ENCODE assay signal across 9 mouse cellular contexts in genomic region chr15:99024668-99025314, GRCm38 (mm10). TPM values are rescaled to one million over a fixed set of nuclear protein-coding genes. Genes with fewer than 3 reads are reported as not detected.
A peak's percentile ranks its signal among the peaks of the same experiment; 100 is the strongest.
DNase-seq lines count a peak whose midpoint lies in the region; ATAC-seq and TF ChIP-seq lines count a peak whose summit lies in the region.
"Had no signal": no experiment of that assay in that cellular context is flagged by ENCODE, and none has a peak within 500 bp of the region (broad histone marks: within the 10 kb centered on the region; RNA-seq: fewer than 3 reads in every experiment).

No protein-coding gene starts in this region.

- no peak overlapping the region for H3K27ac ChIP-seq in forebrain, embryonic 10.5 days
- H3K27ac ChIP-seq in forebrain, embryonic 16.5 days (ENCODE audit: low read length): no peak overlapping the region
- no peak overlapping the region for H3K27ac ChIP-seq in ES-Bruce4 (ENCODE audit: insufficient read depth, low read length)
- H3K27ac ChIP-seq: liver, embryonic 15.5 days had no signal

- H3K27me3 ChIP-seq in forebrain, embryonic 10.5 days (ENCODE audit: poor library complexity, severe bottlenecking): peaks cover 6% of the 10 kb centered on the region
- no peaks in the 10 kb centered on the region for H3K27me3 ChIP-seq in forebrain, embryonic 16.5 days (replicated peaks; ENCODE audit: control insufficient read depth, insufficient read depth, low read length)
- no peaks in the 10 kb centered on the region for H3K27me3 ChIP-seq in ES-Bruce4 (ENCODE audit: control insufficient read depth, insufficient read depth, low read length, poor library complexity, severe bottlenecking)
- H3K27me3 ChIP-seq: liver, embryonic 15.5 days had no signal

- ATAC-seq in forebrain, embryonic 16.5 days: no peak

- peaks cover 14% of the 10 kb centered on the region for H3K4me1 ChIP-seq in forebrain, embryonic 10.5 days
- H3K4me1 ChIP-seq in forebrain, embryonic 16.5 days (replicated peaks; ENCODE audit: control insufficient read depth, insufficient read depth, low read length): peaks cover 8% of the 10 kb centered on the region
- no peaks in the 10 kb centered on the region for H3K4me1 ChIP-seq in ES-Bruce4 (ENCODE audit: control insufficient read depth, insufficient read depth, low read length)

- TF ChIP-seq CTCF in ES-Bruce4 (IDR thresholded peaks at IDR 0.05; ENCODE audit: low read depth, low read length): peak; percentile 29

- no peaks in the 10 kb centered on the region for H3K36me3 ChIP-seq in forebrain, embryonic 10.5 days (replicated peaks)
- no peaks in the 10 kb centered on the region for H3K36me3 ChIP-seq in forebrain, embryonic 16.5 days (ENCODE audit: control insufficient read depth, insufficient read depth)
- H3K36me3 ChIP-seq in ES-Bruce4 (ENCODE audit: control insufficient read depth, insufficient read depth, low read length, poor library complexity, severe bottlenecking): no peaks in the 10 kb centered on the region
- H3K36me3 ChIP-seq: liver, embryonic 15.5 days had no signal

- no peak for TF ChIP-seq EP300 in ES-Bruce4 (IDR thresholded peaks at IDR 0.05; ENCODE audit: insufficient read depth, low read depth, low read length)

- H3K4me2 ChIP-seq in forebrain, embryonic 16.5 days (ENCODE audit: low read length): no peak overlapping the region
- H3K4me2 ChIP-seq: liver, embryonic 15.5 days had no signal

- 29% methylated on average over 7 of the region's 8 CpGs for WGBS in forebrain, embryonic 10.5 days
- WGBS in forebrain, embryonic 16.5 days: 19% methylated on average over 7 of the region's 8 CpGs

- no peaks in the 10 kb centered on the region; the same call in 1 of the 2 replicates for H3K9me3 ChIP-seq in forebrain, embryonic 10.5 days
- H3K9me3 ChIP-seq in forebrain, embryonic 16.5 days (ENCODE audit: control insufficient read depth, low read length): no peaks in the 10 kb centered on the region
- no peaks in the 10 kb centered on the region for H3K9me3 ChIP-seq in ES-Bruce4 (replicated peaks; ENCODE audit: control insufficient read depth, insufficient read depth, low read length, poor library complexity, severe bottlenecking)

- no peak overlapping the region for H3K4me3 ChIP-seq in forebrain, embryonic 10.5 days
- no peak overlapping the region for H3K4me3 ChIP-seq in forebrain, embryonic 16.5 days (replicated peaks; ENCODE audit: low read length)
- no peak overlapping the region for H3K4me3 ChIP-seq in ES-Bruce4 (ENCODE audit: low read depth, low read length)
- H3K4me3 ChIP-seq: liver, embryonic 15.5 days had no signal

- H3K9ac ChIP-seq in forebrain, embryonic 16.5 days (replicated peaks; ENCODE audit: low read depth, low read length): no peak overlapping the region
- no peak overlapping the region for H3K9ac ChIP-seq in ES-Bruce4 (ENCODE audit: low read depth, poor library complexity, severe bottlenecking)
- H3K9ac ChIP-seq: liver, embryonic 15.5 days had no signal

- no peak for TF ChIP-seq POLR2A in ES-Bruce4 (IDR thresholded peaks at IDR 0.05; ENCODE audit: insufficient read depth, low read length)

- DNase-seq in forebrain, embryonic 10.5 days (ENCODE audit: extremely low spot score, low spot score): peak; percentile 79
- peak; percentile 92 for DNase-seq in c-Kit-positive CD71-negative TER-119-negative erythroid progenitor cells, embryonic 14.5 days (ENCODE audit: low read depth)
- peak; percentile 52 to 62 for DNase-seq in gastrocnemius, adult 8-10 months (ENCODE audit: low spot score in 2 of 2)
- DNase-seq in layer of hippocampus, adult 9-11 months: peak; percentile 34
- peak; percentile 71 to 83 for DNase-seq in lung, postnatal 4 days
- peak; percentile 61 to 70 for DNase-seq in spleen, postnatal 36 days (ENCODE audit: low spot score in 2 of 2)

RNA-seq across cellular contexts. Expression of gene Tuba1c, which starts 4.9 kb away (rescaled TPM):
- polyA plus RNA-seq in forebrain, embryonic 10.5 days (2016; fragmentation: Nextera tagmentation; extraction: Ambion mirVana): 160 and 171 TPM in 2 replicates
- 42.1 and 48.9 TPM in 2 replicates for polyA plus RNA-seq in forebrain, embryonic 16.5 days (2015; fragmentation: Nextera tagmentation; extraction: Ambion mirVana)
- 407 and 426 TPM in 2 replicates for polyA plus RNA-seq in ES-Bruce4 (2011; ENCODE audit: insufficient read depth, insufficient read length, low read depth, missing spikeins)
- 1 to 10 TPM; 5.7 to 7.8 (median 6.8) TPM for total RNA-seq in gastrocnemius, adult 8-10 months (2022)

RNA-seq across cellular contexts. Expression of gene Prph, which starts 30.2 kb away (rescaled TPM):
- 0.20 and 0.33 TPM in 2 replicates for polyA plus RNA-seq in forebrain, embryonic 10.5 days (2016; fragmentation: Nextera tagmentation; extraction: Ambion mirVana)
- polyA plus RNA-seq in forebrain, embryonic 16.5 days (2015; fragmentation: Nextera tagmentation; extraction: Ambion mirVana): 1.3 and 2.2 TPM in 2 replicates
- polyA plus RNA-seq in ES-Bruce4 (2011; ENCODE audit: insufficient read depth, insufficient read length, low read depth, missing spikeins): 8.0 and 11.5 TPM in 2 replicates
- under 1 TPM in 3 of 4 experiments, not detected in 1; 0.31 to 0.58 (median 0.35) TPM for total RNA-seq in gastrocnemius, adult 8-10 months (2022)

RNA-seq across cellular contexts. Expression of gene Troap, which starts 49.6 kb away (rescaled TPM):
- polyA plus RNA-seq in forebrain, embryonic 10.5 days (2016; fragmentation: Nextera tagmentation; extraction: Ambion mirVana): 51.1 and 53.1 TPM in 2 replicates
- polyA plus RNA-seq in forebrain, embryonic 16.5 days (2015; fragmentation: Nextera tagmentation; extraction: Ambion mirVana): 15.9 and 17.3 TPM in 2 replicates
- 43.3 and 46.5 TPM in 2 replicates for polyA plus RNA-seq in ES-Bruce4 (2011; ENCODE audit: insufficient read depth, insufficient read length, low read depth, missing spikeins)
- not detected for total RNA-seq in gastrocnemius, adult 8-10 months (2022)

Comparison
In these comparisons a context has a peak if more than half of its experiments do, and no peak if none do; other contexts are left out.
1. DNase-seq: peak in every context shown above with its lines; median percentile 92 in c-Kit-positive CD71-negative TER-119-negative erythroid progenitor cells, embryonic 14.5 days; 79 in forebrain, embryonic 10.5 days; 77 in lung, postnatal 4 days; 66 in spleen, postnatal 36 days; 57 in gastrocnemius, adult 8-10 months; 34 in layer of hippocampus, adult 9-11 months.